Mouse (Mus musculus) hindbrain, embryonic 11.5 days (tissue): Measurements from ENCODE around the gene Rpl18. TPM values are rescaled to one million over a fixed set of nuclear protein-coding genes. Genes with fewer than 3 reads are reported as not detected.

Experiments used
- ATAC-seq: fragments of 200-750 bp; cut with Nextera tagmentation; 2 replicates; pipeline ENCODE4 v1.8.0; 2017; ENCODE audit warnings: mild to moderate bottlenecking, moderate TSS enrichment, moderate library complexity; ENCODE audit not compliant: low FRiP score
- DNase-seq: peaks from one replicate; pipeline ENCODE4 v3.0.0-alpha.2; 2015; ENCODE audit warnings: low spot score
- H3K27ac ChIP-seq: fragments of 300-500 bp; sonication (generic); 2 replicates; pipeline ENCODE4 v1.5.1; 2014; ENCODE audit warnings: mild to moderate bottlenecking, low read depth, low read length
- H3K27me3 ChIP-seq: fragments of 300-500 bp; sonication (generic); 2 replicates; pipeline ENCODE4 v1.6.1; 2014; ENCODE audit warnings: mild to moderate bottlenecking, low read length, moderate library complexity, mixed read lengths; ENCODE audit not compliant: control insufficient read depth, insufficient read depth
- H3K36me3 ChIP-seq: fragments of 300-500 bp; sonication (generic); 2 replicates; pipeline ENCODE4 v1.6.1; 2014; ENCODE audit warnings: mild to moderate bottlenecking, low read length, moderate library complexity, mixed read lengths; ENCODE audit not compliant: control insufficient read depth, insufficient read depth
- H3K4me1 ChIP-seq: fragments of 300-500 bp; sonication (generic); replicated peaks from 2 replicates; pipeline ENCODE4 v1.6.1; 2014; ENCODE audit warnings: low read length, mixed read lengths; ENCODE audit not compliant: control insufficient read depth, insufficient read depth
- H3K4me2 ChIP-seq: fragments of 300-500 bp; sonication (generic); replicated peaks from 2 replicates; pipeline ENCODE4 v1.6.1; 2014; ENCODE audit warnings: mild to moderate bottlenecking, low read depth, low read length
- H3K4me3 ChIP-seq: fragments of 300-500 bp; sonication (generic); 2 replicates; pipeline ENCODE4 v1.5.1; 2014; ENCODE audit warnings: low read depth, low read length
- H3K9ac ChIP-seq: fragments of 300-500 bp; sonication (generic); 2 replicates; pipeline ENCODE4 v1.6.1; 2014; ENCODE audit warnings: low read depth, low read length
- H3K9me3 ChIP-seq: fragments of 300-500 bp; sonication (generic); 2 replicates; pipeline ENCODE4 v1.6.1; 2016; ENCODE audit warnings: low read length; ENCODE audit not compliant: control insufficient read depth
- WGBS: fragments of 180-500 bp; shearing (Covaris S2); extraction: QIAGEN DNeasy Blood & Tissue Kit; methylation state at CpG from one replicate; pipeline ENCODE4 v1.1.7; 2014; 5-methylcytosine and 5-hydroxymethylcytosine counted together
- polyA plus RNA-seq: library from polyadenylated mRNA; unstranded; fragments of >200 nt; fragmentation: Nextera tagmentation; extraction: Ambion mirVana; gene quantifications from 2 replicates; pipeline ENCODE4 v1.2.1, GENCODE M21; 2014

The Rpl18 gene
- polyA plus RNA-seq, 1 experiment from 2014 or later: 904 TPM

DNA sequence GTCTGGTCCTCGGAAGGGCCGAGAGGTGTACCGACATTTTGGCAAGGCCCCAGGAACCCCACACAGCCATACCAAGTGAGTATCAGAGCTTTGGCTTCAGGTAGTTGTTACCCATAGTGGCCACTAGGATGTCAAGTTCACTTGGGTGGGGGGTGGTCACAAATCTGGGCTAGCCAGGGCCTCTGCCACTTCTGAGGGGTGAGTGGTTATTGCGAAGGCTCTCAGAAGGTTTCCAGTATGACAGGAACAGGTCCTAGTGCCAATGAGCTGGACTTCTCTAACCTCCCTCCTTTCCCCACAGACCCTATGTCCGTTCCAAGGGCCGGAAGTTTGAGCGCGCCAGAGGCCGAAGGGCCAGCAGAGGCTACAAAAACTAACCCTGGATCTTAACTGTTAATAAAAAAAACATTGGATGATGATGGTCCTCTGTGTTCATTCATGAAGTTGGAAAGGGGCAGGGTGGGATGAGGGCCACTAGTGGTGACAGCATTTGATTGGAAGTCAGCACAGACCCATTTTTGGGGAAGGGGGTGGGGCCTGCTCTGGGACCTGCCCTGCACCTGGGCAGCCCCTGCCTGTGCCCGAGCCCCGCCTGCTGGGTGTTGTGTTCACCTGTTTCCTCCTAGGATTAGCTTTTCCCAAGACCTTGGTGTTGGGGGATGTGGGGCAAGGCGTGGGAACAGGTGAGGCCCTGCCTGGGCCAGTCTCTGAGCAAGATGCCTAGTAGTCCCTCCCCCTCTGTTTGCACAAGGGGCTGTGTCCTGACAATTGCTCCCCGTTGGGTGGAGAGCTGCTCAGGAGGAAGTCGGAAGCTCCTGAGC lies 5.4 kb downstream of the Rpl18 start, which contains the start of gene Fam83e:
Fam83e (plus strand) TSS at position 800 of the 821 bp plus-strand sequence.
- peaks cover 11% of the 10 kb centered on the region for H3K36me3 ChIP-seq
- peaks cover 14% of the 10 kb centered on the region for H3K4me1 ChIP-seq
- WGBS: 85% methylated on average over 14 of the region's 14 CpGs
- no peak for DNase-seq
- no peak within 1 kb of the TSS for H3K4me2 ChIP-seq
- H3K4me3 ChIP-seq: no peak within 1 kb of the TSS
- ATAC-seq: no peak
- H3K9me3 ChIP-seq: no peaks in the 10 kb centered on the region
- H3K27ac ChIP-seq: no peak within 1 kb of the TSS
- no peak within 1 kb of the TSS for H3K9ac ChIP-seq
- no peaks in the 10 kb centered on the region for H3K27me3 ChIP-seq

DNA sequence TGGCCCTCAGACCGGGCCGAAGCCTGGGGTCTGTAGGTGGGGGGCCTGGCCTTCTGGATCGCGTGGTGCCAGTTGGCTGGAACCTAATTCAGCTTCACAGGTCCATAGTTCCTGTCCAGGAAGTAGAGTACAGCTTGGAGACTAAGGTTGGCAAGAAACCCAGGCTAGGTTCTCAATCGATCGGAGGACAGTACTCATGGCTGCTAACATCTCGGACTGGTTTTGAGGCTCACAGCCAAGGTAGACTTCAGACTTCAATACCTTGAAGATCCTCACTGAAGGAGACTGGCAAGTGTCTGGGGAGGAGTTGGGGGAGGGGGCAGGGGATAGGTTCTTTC lies 5.9 kb downstream of the Rpl18 start:
- no peak overlapping the region for H3K9ac ChIP-seq
- no peak overlapping the region for H3K4me2 ChIP-seq
- peaks cover 9% of the 10 kb centered on the region for H3K4me1 ChIP-seq
- WGBS: 77% methylated on average over 7 of the region's 7 CpGs
- DNase-seq (no peak), ATAC-seq (no peak)
- H3K36me3 ChIP-seq: peaks cover 11% of the 10 kb centered on the region
- H3K27me3 ChIP-seq: no peaks in the 10 kb centered on the region
- no peaks in the 10 kb centered on the region for H3K9me3 ChIP-seq
- H3K27ac ChIP-seq: no peak overlapping the region
- no peak overlapping the region for H3K4me3 ChIP-seq

DNA sequence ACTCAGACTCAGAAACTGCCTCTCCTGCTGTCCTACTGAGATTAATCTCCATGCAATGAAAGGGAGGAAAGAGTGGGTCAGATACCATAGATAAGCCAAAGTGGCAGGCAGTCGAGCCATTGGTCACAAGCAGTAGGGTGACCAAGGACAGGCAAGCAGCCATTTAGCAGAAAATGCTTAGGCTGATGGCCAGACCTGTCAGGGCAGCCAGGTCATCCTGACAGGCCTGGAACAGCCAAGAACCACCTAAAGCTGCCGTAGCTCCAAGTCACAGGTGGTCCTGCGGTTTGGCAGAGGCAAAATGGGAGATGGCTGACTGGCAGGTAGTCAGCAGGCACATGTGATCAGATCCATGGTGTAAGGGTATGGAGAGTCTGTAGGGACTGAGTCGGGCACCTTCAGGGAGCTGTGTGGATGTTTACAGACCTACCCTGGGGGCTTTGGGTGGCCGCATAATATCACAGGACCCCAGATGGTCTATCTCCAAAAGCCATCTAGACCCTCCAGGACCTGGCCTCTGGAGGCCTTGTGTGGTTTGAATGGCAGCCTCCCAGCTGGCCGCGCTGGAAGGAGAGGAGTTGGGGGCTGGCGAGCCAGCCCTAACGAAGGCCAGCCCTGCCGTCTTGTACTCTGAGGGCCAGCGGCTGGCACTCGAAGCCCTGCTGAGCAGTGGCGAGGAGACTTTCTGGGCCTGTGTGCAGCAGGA lies 6.5 kb downstream of the Rpl18 start:
- Histone ChIP-seq H3K4me2 (no peak overlapping the region), H3K9me3 (no peaks in the 10 kb centered on the region), H3K9ac (no peak overlapping the region), H3K36me3 (peaks cover 11% of the 10 kb centered on the region), H3K4me1 (peaks cover 6% of the 10 kb centered on the region), H3K27me3 (no peaks in the 10 kb centered on the region), H3K27ac (no peak overlapping the region), H3K4me3 (no peak overlapping the region)
- ATAC-seq (no peak), DNase-seq (no peak)
- 71% methylated on average over 13 of the region's 13 CpGs for WGBS

DNA sequence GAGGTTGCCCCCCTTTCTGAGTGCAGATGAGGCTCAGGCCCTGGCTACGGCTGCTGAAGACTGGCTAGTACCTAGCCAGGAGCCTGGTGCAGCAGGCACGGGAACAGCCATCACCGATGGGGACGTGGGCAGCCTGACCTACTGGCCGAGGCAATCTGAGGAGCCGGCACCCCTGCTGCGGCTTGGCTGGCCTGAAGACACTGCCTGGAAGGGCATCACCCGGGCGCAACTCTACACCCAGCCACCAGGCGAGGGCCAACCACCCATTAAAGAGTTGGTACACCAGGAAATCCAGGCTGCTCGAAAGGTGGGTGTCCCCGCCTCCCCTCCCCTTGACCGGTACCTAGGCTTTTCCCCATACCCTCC lies 7.1 kb downstream of the Rpl18 start:
- Histone ChIP-seq H3K36me3 (peaks cover 11% of the 10 kb centered on the region), H3K27ac (no peak overlapping the region), H3K4me3 (no peak overlapping the region), H3K27me3 (no peaks in the 10 kb centered on the region), H3K9ac (no peak overlapping the region), H3K9me3 (no peaks in the 10 kb centered on the region), H3K4me1 (peaks cover 6% of the 10 kb centered on the region), H3K4me2 (no peak overlapping the region)
- no peak for DNase-seq
- ATAC-seq: no peak
- 79% methylated on average over 13 of the region's 13 CpGs for WGBS

DNA sequence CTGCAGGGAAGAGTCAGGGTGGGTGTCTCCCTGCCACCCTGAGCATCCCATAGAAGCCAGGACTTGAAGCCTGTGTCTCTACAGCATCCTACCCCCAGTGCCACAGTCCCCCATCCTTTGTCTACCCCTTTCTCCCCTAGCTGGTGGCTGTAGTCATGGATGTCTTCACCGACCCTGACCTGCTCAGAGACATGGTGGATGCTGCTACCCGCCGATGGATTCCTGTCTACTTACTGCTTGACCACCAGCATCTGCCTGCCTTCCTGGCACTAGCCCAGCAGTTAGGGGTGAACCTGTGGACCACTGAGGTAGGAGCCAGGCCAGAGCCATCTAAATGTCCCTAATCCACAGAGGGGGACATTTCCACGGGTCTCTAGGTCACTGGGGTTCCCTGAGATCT lies 8.0 kb downstream of the Rpl18 start:
- DNase-seq (no peak), ATAC-seq (no peak)
- H3K4me3 ChIP-seq: no peak overlapping the region
- H3K9ac ChIP-seq: no peak overlapping the region
- H3K36me3 ChIP-seq: peaks cover 11% of the 10 kb centered on the region
- H3K27ac ChIP-seq: no peak overlapping the region
- 95% methylated on average over 4 of the region's 4 CpGs for whole genome bisulfite sequencing
- peaks cover 6% of the 10 kb centered on the region for H3K4me1 ChIP-seq
- H3K4me2 ChIP-seq: no peak overlapping the region
- no peaks in the 10 kb centered on the region for H3K27me3 ChIP-seq
- H3K9me3 ChIP-seq: no peaks in the 10 kb centered on the region

DNA sequence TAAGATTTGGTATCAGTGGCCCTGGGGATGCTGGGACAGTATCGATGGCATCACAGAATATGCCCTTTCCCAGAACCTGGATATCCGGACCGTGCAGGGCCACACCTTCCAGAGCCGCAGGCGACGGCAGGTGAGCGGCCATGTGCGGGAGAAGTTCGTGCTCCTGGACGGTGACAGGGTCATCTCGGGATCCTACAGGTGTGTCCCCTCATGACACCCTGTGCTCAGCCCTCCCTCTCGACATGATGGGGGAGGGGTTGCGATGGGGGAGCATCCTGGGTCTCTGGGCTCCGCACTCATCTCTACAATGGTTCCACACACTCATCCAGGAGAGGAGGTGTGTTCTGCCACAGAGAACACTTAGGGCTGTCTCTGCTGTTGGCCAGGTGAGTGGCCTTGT lies 8.5 kb downstream of the Rpl18 start:
- Histone ChIP-seq H3K4me3 (no peak overlapping the region), H3K9ac (no peak overlapping the region), H3K36me3 (peaks cover 13% of the 10 kb centered on the region), H3K27me3 (no peaks in the 10 kb centered on the region), H3K27ac (no peak overlapping the region), H3K4me1 (peaks cover 4% of the 10 kb centered on the region), H3K4me2 (no peak overlapping the region), H3K9me3 (no peaks in the 10 kb centered on the region)
- DNase-seq: no peak
- ATAC-seq: no peak
- 95% methylated on average over 14 of the region's 14 CpGs for WGBS

DNA sequence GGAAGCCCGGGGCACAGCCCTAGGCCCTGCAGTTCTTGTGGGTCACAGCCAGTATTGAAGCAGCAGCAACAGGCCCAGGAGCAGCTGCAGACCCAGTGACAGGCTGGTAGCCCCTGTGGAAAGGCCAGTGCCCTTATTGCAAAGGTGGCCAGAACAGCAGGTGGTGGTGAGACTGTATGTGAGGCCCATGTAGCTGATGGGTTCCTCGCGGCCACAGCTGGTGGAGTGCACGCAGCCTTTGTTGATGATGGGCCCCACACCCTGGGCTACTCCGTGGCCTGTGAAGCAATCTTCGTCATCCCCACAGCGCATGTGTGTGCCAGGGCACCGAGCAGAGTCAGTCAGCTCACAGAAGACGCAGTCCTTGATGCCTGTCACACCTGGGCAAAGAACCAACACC lies 9.9 kb downstream of the Rpl18 start:
- no peak overlapping the region for H3K4me3 ChIP-seq
- no peaks in the 10 kb centered on the region for H3K9me3 ChIP-seq
- H3K4me2 ChIP-seq: no peak overlapping the region
- H3K36me3 ChIP-seq: peaks cover 10% of the 10 kb centered on the region
- no peak for ATAC-seq
- WGBS: 94% methylated on average over 9 of the region's 9 CpGs
- no peak for DNase-seq
- no peaks in the 10 kb centered on the region for H3K4me1 ChIP-seq
- H3K27ac ChIP-seq: no peak overlapping the region
- no peak overlapping the region for H3K9ac ChIP-seq
- no peaks in the 10 kb centered on the region for H3K27me3 ChIP-seq

DNA sequence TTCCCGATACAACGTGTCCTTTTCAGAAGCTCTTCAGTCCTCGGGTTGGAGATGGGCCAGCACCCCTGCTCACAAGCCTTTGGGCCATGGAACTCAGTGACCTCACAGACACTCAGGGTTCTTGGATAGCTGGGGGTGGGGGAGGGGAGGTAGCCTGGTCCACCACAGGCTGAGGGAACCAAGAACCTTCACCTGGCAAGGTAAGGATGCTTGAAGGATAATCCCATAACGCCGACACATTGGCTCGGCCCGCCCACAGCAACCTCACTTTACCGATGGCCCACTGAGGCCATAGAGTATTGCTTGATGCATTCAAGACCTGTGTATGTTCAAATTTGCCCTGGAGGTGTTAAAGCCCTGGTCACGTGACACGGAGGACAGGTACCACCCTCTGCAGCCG lies 10.5 kb downstream of the Rpl18 start, which contains the start of gene Spaca4:
Spaca4 (minus strand) TSS at position 101 of the 400 bp plus-strand sequence.
- no peaks in the 10 kb centered on the region for H3K27me3 ChIP-seq
- DNase-seq (no peak), ATAC-seq (no peak)
- H3K9ac ChIP-seq: no peak within 1 kb of the TSS
- H3K4me2 ChIP-seq: no peak within 1 kb of the TSS
- WGBS: 93% methylated on average over 11 of the region's 11 CpGs
- no peak within 1 kb of the TSS for H3K27ac ChIP-seq
- peaks cover 10% of the 10 kb centered on the region for H3K36me3 ChIP-seq
- no peak within 1 kb of the TSS for H3K4me3 ChIP-seq
- no peaks in the 10 kb centered on the region for H3K4me1 ChIP-seq
- H3K9me3 ChIP-seq: no peaks in the 10 kb centered on the region

DNA sequence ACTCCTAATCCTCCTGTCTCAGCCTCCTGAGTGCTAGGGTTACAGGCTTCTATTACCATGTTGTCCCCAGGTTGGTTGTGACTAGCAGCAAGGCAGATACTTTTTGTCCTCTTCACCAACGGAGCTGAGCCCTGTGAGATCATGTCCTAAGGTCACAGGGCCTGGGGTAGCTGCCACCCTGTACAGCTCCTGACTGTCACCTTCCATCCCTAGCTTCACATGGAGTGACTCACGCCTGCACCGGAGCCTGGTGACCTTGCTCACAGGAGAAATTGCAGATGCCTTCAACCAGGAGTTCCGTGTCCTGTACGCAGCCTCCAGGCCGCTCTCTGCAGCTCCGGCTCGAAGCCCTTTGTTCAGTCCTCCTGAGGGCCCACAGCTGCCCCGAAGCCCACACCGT lies 11.2 kb downstream of the Rpl18 start:
- H3K36me3 ChIP-seq: peaks cover 8% of the 10 kb centered on the region
- H3K9ac ChIP-seq: no peak overlapping the region
- no peaks in the 10 kb centered on the region for H3K4me1 ChIP-seq
- H3K27ac ChIP-seq: no peak overlapping the region
- no peak overlapping the region for H3K4me2 ChIP-seq
- ATAC-seq (no peak), DNase-seq (no peak)
- no peak overlapping the region for H3K4me3 ChIP-seq
- WGBS: 90% methylated on average over 10 of the region's 10 CpGs
- no peaks in the 10 kb centered on the region for H3K27me3 ChIP-seq
- H3K9me3 ChIP-seq: no peaks in the 10 kb centered on the region
